Mouse (Mus musculus) granulocyte monocyte progenitor cell, adult 5-6 weeks (primary cell): ENCODE results near the gene Slc35f1. TPM values are rescaled to one million over a fixed set of nuclear protein-coding genes. Genes with fewer than 3 reads are reported as not detected.
"Not testable (repeated sequence)": the region's sequence is repeated elsewhere in the genome, so short reads cannot be mapped to it uniquely, and the experiment has no call there.

Experiments
- ATAC-seq: replicated peaks from 2 replicates; pipeline ENCODE4 v1.8.0; 2016; ENCODE audit warnings: mild to moderate bottlenecking, moderate TSS enrichment, inconsistent platforms; ENCODE audit not compliant: poor library complexity, severe bottlenecking
- total RNA-seq, 2 experiments: library from RNA; stranded (forward) in 1 of 2; stranded (reverse) in 1 of 2; fragments of 200-712, 200-1000 nt in 1 of 2; fragments of >200 nt in 1 of 2; fragmentation: Nextera tagmentation in 1 of 2; gene quantifications; 2 replicates each; pipeline ENCODE4 v1.2.3; 2014 to 2017

Slc35f1 gene
- total RNA-seq, 2 experiments from 2014 or later: not detected

DNA sequence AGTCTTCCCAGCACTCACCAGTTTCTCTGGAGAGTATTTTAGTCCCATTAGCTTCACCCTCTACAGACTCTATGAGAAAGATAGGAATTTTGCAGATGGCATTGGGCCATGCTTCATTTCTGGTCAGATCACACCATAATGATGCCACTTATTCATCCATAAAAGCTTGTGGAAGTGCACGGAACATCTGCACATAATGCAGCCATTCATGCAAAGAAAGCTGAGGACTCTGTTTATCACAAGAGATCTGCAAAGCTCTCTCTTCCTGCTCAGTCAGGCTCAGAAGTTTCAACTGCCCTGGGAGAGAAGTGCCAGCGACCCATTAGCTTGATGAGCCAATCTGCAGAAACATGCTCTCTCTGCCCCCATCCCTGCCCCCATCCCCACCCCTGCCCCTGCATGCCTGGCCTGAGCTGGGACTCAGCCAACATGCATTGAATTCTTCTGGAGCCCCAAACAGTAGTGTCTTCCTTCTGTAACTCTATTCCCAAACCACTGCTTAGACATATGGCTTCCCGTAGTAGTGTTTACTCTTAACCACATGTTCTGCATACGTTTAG lies 89.7 kb downstream of the Slc35f1 start:
- no peak for ATAC-seq

DNA sequence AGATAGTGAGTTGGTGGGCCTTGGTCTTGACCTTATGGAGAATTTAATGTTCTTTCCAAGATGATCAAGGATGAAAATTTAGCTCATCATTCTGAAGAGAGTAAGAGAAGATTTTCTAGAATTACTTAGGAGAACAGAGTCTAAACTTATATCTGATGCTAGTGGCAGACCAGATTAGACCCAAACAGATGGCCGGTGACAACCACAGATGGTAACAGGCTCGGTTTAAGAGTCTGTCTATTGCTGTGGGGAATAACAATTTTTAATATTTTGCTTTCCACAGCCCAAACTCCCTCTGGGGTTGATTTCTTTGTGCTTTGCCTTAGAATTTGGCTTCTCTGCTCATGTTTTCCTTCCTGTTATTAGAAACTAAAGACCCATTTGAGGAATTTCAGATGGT lies 96.7 kb downstream of the Slc35f1 start:
- no peak for ATAC-seq

DNA sequence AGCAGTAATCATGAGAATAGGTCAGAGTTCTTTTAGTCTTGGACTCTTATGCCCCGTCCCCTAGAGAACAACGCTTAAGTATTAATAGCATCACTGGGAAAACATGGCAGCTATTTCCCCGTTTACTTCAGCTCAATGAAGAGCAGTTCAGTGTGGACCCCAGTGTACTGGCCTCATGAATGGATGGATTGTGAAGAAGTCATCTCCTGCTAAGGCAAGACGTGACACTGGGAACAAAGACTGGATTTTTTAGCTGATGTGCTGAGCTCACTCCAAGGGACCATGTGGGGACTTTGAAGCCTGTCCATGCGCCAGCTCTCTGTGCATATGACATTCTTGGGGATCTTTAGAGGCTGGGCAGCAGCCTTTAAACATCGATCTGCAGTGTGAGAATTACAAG lies 101.2 kb downstream of the Slc35f1 start:
- ATAC-seq: no peak

DNA sequence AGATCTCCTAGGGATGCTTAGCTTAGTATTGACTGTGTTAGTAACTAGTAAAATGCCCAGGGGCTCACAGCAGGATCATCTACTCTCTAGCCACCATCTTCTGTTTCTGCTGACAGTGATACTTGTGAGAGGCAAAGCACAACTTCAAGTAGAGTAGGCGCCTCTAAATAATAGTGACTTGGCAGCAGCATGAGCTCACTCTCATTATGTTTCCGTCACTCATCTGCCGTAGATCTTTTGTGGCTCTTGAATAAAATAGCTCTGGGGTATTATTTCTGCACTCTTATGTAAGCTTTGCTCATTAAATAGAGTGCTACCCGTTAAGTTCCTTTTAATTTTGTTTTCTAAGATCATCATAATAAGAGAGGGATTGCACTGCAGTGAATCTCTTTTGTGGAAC lies 107.1 kb downstream of the Slc35f1 start:
- no peak for ATAC-seq

DNA sequence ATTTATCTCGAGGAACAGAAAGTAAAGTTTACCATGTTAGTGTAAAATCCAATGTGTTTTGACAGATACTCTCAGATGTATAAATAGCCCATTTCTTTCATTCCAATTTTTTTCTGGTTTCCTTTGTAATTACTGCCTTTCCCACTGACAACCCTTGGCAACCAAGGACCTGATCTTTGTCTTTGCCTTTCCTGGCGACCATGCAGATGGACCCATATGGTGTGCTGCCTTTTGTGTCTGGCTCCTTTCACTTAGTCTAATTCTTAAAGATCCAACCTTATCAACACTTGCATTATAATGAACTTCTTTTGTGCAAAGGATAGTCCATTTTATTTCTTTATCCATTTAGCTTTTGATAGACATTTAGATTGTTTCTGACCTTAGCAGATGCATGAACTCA lies 117.5 kb downstream of the Slc35f1 start:
- no peak for ATAC-seq

DNA sequence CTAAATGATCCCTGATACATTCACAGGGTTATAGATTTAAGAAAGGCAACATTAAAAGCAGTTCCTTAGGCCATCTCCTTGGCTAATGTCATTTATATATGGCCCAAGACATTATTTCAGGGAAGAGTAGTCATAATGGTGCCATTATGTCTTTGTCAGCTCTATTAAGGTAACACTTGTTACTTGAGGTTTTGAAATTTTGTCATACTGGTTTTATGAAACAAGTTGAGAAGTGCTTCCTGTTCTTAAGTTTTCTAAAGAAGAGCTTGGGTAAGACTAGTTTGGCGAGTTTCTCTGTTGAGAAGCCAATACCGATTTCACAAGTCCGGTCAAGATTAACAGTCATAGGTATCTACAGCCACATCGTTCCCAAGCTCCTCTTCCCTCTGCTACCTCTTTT lies 122.5 kb downstream of the Slc35f1 start:
- ATAC-seq: no peak

DNA sequence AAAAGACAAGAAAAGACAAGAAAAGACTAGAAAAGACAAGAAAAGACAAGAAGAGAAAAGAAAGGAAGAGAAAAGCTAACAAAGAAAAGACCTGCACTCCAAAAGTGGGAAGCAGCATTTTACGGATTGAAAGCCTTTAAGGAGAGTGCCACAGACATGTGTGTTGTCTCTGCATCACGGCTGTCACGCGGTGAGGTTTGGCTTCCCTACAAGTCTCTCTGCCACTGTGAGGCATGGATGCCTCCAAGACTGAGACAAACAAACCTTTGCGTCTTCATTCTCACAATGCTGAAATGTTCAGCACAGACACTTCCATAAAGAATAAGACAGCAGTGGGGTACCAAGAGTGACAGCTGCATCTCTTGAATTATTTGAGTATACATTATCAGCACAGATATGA lies 124.0 kb downstream of the Slc35f1 start:
- ATAC-seq: no peak

DNA sequence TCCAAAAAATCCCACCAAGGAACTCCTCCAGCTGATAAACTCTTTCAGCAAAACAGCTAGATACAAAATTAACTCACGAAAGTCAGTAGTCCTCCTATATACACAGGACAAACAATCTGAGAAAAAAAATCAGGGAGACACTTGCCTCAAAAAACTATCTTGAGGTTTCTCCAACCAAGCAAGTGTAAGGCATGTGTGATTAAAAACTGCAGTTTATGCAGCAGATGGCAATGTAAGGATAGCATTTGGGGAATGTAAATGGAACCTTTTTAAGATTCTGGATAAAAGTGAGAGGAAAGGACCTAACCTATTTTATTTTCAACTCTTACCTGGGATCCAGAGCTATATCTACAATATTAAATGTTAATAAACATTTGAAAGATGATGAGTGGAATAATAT lies 129.3 kb downstream of the Slc35f1 start:
- ATAC-seq: no peak

DNA sequence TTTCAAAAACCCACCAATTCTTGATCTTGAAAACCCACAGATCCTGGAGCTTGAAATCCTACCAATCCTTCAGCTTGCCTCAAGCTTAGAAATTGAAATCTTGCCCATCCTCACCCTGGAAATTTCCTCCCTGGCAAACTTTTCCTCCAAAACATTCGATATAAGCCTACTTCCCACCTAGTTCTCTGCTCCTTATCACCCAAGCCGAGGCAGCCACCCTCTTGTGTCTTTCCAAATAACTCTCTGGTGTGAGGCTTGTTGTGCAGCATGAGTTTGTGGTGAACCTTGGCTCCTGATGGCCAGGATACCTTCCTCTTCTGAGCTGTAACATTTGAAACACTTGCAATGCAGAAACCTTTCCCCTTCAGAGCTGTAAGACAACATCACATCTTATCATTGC lies 132.6 kb downstream of the Slc35f1 start:
- no peak for ATAC-seq

DNA sequence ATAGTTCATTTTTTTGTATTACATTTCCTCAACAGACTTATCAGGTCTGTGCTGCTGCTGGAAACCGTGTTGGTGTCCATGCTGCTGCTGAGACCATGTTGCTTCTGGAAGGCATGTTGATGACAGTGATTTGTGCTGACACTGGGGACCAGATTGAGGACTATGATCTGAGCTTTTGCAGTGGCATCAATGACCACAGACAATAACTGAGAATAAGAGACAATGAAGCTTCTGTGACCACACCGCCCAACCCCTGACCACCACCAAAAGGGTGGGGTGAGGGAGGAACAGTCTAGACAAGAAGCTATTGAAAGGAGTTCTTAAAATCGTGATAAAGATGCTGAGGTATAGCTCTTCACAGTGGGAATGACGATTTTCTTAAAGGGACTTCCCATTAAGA lies 135.4 kb downstream of the Slc35f1 start:
- ATAC-seq: no peak

DNA sequence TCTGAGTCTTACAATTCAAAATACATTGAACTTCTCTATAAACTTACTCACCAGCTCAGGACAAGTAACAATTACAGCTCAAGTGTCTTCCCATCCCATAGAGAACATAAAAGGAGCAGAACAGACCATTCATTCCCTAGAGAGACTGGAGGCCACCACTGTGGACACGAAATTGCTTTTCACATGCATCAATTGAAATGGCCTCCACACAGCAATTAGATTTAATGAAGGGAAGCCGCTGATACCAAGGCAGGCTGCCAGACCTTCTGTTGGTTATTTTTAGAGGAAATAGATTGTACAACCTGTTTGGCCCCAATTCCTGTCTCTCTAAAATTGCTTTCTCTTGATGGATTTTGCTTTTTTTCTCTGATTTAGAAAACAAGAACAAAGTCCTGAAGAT lies 150.5 kb downstream of the Slc35f1 start:
- no peak for ATAC-seq

DNA sequence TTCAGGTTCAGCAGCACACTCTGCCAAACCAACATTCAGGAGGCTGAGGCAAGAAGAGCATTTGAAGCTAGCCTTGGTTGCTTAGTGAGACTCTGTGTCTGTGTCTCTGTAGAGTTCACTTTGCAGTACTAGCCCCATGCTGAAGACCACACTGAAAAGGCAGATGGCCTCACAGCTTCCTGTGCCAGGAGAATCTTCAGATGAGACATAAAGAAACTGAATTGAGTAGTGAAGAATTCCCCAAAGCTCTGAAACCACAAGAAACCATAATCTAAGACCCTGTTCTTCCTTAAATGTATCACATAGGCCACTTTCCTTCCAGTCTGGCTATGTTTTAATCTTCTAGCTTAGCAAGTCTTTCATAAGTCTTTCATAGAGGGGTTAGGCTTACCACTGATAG lies 161.7 kb downstream of the Slc35f1 start:
- ATAC-seq: no peak

DNA sequence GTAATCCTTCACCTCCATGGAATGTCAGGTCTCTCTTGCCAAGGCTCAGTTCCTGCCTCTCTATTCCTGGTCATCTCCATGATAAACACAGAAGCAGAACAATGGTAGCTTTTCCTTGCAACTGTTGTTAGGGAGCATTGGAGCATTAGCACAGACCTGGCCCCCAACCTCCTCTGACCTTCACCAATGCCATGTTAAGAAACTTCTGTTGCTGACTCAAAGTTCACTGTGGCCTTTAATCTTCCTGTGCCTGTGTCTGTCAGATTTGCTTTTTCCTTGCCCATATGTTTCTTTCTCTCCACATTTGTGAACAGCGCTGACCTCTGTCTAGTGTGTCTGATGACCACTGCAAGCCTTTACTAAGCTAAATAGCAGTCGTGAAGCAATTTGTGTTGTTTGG lies 170.5 kb downstream of the Slc35f1 start:
- ATAC-seq: no peak

DNA sequence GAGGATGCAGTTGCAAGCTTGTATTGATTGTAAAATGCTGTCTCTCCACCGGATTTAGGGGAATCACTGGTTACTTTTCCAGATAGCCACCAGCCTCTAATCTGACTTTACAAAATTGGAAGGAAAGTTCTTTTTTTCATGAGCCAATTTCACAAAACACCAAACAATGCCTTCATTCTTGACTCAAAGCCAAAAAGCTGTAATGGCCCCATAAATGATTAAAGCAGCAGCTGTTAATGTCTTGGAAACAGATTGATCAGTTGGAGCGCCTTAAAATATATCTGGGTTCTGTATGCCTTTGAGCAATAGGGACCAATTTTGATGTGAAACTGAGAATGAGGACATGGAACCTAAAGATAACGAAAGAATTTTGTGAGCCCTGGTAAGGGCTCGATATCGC lies 174.6 kb downstream of the Slc35f1 start:
- no peak for ATAC-seq

DNA sequence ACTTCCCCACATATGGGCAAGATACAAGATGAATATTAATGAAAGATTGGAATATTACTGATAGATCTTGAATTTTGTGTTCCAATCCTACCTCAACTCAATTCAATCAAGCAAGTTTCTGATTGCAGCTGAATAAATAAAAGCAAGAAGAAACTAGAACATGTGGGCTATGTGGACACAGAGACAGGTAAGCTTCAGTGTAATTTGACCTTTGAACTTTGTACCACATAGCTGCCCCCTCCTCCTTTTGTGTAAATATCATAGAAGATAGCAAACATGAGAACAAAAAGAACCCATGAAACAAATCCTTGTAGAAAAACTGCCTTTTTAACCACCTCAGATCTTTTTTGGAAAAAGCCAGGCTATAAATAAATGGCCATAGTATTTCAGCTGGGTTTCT lies 180.8 kb downstream of the Slc35f1 start:
- ATAC-seq: no peak

DNA sequence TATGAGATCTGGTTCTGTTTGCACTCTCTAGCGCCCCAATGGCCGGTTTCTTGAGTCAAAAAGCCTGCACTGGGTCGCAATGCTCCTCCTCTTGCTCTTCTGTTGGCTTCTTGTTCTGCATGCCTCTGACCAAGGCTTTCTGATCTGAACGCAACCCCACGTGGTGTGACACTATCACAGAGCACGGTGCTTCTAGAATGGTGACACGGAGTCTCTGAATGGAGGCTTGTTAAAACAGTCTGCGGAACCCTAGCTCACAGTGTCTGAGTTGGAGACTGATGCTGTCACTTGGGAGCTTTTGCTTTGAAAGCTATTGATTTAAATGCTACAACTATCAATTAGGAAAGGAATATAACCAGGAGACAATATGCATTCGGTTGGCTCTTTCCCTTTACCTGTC lies 183.8 kb downstream of the Slc35f1 start:
- ATAC-seq: no peak

DNA sequence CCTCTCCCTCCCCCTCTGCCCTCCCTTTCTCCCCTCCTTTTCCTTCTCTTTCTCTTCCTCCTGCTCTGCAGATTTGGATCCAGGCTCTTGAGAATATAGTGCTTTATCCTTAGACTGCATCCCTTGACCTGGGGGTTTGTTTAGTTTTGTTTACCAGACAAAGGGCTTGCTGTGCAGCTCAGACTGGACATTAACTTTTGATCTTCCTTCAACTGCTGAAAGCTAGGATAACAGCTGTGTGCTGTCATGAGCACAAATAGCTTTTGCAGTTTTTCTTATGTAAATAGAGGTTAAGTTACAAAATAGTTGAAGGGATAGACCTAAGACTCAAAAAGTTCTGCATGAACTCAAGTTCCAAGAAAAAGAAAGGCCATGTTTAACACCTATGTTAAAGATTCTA lies 184.4 kb downstream of the Slc35f1 start:
- ATAC-seq: no peak

DNA sequence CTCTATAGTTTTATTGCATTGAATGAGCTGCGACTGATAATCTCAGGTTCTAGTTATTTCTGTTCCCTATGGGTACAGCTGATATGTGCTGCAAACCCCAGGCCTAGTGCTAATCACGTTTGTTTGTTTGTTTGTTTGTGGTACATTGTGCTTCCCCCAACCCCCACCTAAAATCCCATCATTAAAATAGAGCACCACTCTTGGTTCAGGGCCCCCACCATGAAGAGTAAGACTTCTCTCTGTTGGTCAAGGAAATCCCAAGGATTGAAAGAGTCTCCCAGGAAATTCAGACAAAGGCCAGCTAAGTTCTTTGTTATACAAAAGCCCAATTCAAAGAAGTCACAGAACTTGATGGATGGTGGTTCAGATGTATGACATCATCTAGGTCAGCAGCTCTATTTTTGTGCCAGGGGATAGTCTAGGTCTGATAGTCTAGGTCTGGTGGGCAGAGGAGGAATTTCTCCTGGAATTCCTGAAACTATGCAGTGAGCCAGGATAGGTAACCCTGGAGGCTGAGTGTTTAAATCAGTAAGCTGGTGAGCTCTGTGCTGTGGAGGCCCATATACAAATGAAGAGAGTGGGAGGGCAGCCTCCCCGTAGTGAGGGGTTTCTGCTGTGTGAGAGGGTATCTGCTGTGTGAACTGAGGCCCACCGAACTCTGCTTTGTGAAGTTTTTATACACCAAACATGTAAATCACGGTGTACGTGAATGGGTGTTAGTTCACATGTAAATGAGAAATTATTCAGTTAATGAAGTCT lies 187.1 kb downstream of the Slc35f1 start:
- ATAC-seq: no peak

DNA sequence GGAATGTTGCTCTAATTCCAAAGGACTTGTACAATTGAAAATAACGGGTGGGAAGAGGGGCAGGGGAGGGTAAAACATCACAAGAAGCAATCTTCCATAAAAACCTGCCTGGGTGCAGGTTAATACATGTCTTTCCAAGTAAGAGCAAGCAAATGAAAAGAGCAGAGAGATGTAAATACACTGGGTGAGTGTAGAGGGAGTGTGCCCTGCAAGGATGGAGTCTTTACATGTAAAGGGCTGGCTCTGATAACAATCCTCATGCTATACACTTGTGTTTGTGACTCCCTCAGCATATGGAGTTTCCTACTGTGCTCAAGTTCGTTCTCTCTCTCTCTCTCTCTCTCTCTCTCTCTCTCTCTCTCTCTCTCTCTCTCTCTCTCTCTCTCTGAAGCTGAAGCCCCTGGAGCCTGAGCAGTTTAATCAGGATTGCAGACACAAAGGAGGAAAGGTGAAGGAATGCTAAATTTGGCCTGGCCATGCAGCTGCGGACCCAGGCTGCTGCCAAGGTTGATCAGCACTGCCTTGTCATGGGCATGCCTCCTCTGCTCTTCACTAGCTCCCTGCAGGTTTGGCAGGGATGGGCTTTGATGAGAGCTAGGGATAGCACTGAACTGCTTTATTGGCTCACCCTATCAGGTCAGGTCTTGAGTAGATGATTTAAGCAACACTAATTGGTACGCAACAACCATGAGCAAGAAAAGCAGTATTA lies 187.9 kb downstream of the Slc35f1 start:
- ATAC-seq: no peak

DNA sequence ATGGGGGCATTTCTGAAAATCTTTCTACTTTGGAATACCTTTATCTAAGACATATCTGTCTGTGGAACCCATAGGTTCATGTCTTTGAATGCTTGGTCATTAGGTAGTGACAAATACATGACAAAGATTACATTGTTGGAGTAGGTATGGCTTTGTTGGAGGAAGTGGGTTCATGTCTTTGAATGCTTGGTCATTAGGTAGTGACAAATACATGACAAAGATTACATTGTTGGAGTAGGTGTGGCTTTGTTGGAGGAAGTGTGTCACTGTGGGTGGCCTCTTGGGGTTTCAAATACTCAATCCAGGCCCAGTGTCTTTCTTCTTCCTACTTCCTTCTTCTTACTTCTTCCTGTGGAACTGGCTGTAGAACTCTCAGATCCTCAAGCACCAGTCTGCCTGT lies 206.4 kb downstream of the Slc35f1 start:
- ATAC-seq: not testable (repeated sequence)

DNA sequence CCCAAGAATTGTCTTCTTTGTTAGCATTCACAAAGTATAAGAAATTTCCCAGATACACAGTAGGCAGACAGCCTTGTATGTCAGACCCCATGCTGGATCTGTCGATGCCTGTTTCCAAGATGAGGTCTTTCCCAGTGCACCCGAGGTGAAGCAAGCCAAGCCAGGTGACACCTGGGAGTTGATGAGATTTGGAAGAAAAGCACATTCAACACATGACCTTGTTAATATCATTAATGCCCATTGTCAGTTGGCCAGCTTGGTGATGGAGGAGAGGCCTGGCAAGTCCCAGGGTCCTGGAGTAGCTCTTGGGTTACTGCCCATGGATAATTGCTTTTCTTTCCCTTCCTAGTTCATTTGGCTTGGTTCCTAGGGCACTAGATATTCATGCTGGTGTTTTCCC lies 214.6 kb downstream of the Slc35f1 start:
- no peak for ATAC-seq

DNA sequence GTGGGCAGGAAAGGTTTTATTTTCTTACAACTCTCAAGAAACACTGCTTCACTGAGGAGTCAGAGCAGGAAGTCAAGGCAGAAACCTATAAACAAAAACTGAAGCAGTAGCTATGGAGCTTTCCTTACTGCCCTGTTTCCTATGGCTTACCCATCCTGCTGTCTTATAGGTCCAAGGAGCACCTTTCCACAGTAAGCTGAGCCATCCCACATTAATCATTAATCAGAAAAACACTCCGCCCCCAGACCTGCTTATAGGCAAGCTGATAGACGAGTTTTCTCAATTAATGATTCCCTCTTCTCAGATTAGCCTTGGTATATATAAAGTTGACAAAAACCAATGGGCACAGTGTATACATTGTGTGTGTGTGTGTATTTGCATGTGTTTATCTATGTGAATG lies 221.4 kb downstream of the Slc35f1 start:
- no peak for ATAC-seq
